Mouse (Mus musculus): ENCODE measurements around the gene Mmp11.

DNA sequence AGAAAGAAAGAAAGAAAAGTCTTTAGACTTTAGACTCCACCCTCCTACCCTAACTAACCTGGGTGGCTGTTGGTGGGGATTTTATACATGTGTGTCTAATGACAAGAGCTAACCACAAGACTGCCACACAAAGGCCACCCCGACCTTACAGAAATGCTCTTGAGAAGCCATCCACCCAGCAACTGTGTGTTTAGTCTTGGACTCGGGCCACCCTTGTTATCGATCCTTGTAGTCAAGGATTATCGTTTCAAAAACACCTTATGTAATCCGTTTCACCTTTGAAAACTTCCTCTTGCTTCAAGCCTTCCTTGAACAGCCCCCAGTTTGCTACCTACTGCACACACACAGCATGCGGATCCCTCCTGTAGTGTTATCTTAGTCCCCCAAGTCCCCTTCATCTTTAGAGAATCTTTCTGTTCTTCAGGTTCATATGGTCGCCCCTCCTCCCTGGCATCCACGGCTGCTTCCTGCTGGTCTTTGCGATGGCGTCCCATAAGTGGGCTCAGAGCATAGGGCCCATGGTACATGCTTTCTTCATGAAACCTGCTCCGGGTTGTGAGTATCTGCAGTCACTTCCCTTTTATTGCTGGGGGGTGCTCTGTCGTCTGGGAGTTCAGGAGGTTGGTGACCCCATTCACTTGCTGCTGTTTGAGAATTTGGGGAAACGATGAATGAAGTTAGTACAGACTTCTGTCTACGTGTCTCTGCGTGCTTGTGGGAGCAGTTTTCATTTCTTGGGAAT is 6.6 kb upstream of the Mmp11 start, which contains the start of gene Vpreb3:
- no peak for TF ChIP-seq CTCF (IDR thresholded peaks at IDR 0.05; ENCODE audit: control insufficient read depth, insufficient read depth, low read length)
- TF ChIP-seq POLR2A (IDR thresholded peaks at IDR 0.05; ENCODE audit: borderline replicate concordance, control insufficient read depth, low read depth, low read length) = no peak
